Mouse (Mus musculus) heart, embryonic 12.5 days (tissue): ENCODE results near the gene Gfm1. TPM values are rescaled to one million over a fixed set of nuclear protein-coding genes. Genes with fewer than 3 reads are reported as not detected.

ENCODE experiments used
- ATAC-seq: fragments of 200-750 bp; cut with Nextera tagmentation; 2 replicates; pipeline ENCODE4 v1.8.0; 2017; ENCODE audit warnings: moderate TSS enrichment, moderate library complexity; ENCODE audit not compliant: insufficient number of reproducible peaks, low FRiP score
- H3K27ac ChIP-seq: fragments of 300-500 bp; sonication (generic); 2 replicates; pipeline ENCODE4 v1.5.1; 2016; ENCODE audit warnings: mild to moderate bottlenecking, moderate library complexity; ENCODE audit not compliant: poor library complexity, severe bottlenecking
- H3K27me3 ChIP-seq: fragments of 300-500 bp; sonication (generic); replicated peaks from 2 replicates; pipeline ENCODE4 v1.6.1; 2016; ENCODE audit warnings: mild to moderate bottlenecking, moderate library complexity
- H3K36me3 ChIP-seq: fragments of 300-500 bp; sonication (generic); 2 replicates; pipeline ENCODE4 v1.6.1; 2016; ENCODE audit warnings: mild to moderate bottlenecking, moderate library complexity
- H3K4me1 ChIP-seq: fragments of 300-500 bp; sonication (generic); replicated peaks from 2 replicates; pipeline ENCODE4 v1.6.1; 2016; ENCODE audit warnings: mild to moderate bottlenecking
- H3K4me2 ChIP-seq: fragments of 300-500 bp; sonication (generic); 2 replicates; pipeline ENCODE4 v1.6.1; 2016; ENCODE audit warnings: mild to moderate bottlenecking, moderate library complexity
- H3K4me3 ChIP-seq: fragments of 300-500 bp; sonication (generic); 2 replicates; pipeline ENCODE4 v1.5.1; 2016; ENCODE audit warnings: mild to moderate bottlenecking
- H3K9ac ChIP-seq: fragments of 300-500 bp; sonication (generic); 2 replicates; pipeline ENCODE4 v1.6.1; 2016; ENCODE audit warnings: mild to moderate bottlenecking, moderate library complexity
- H3K9me3 ChIP-seq: fragments of 300-500 bp; sonication (generic); replicated peaks from 2 replicates; pipeline ENCODE4 v1.6.1; 2016; ENCODE audit warnings: mild to moderate bottlenecking, moderate library complexity
- WGBS: fragments of 180-500 bp; shearing (Covaris S2); methylation state at CpG from one replicate; pipeline ENCODE4 v1.1.7; 2016; 5-methylcytosine and 5-hydroxymethylcytosine counted together
- polyA plus RNA-seq: library from polyadenylated mRNA; unstranded; fragments of >200 nt; fragmentation: Nextera tagmentation; extraction: Ambion mirVana; gene quantifications from 2 replicates; pipeline ENCODE4 v1.2.1, GENCODE M21; 2016

Gfm1 gene
- polyA plus RNA-seq, 1 experiment from 2014 or later = 116 TPM

- Histone ChIP-seq H3K27ac (no peak overlapping the region), H3K9me3 (peaks cover 11% of the 10 kb centered on the region), H3K27me3 (no peaks in the 10 kb centered on the region; the same call in 1 of the 2 replicates), H3K36me3 (no peaks in the 10 kb centered on the region), H3K4me1 (no peaks in the 10 kb centered on the region), H3K9ac (no peak overlapping the region), H3K4me2 (no peak overlapping the region), H3K4me3 (no peak overlapping the region)
- ATAC-seq = no peak
- WGBS = 74% methylated on average over 2 of the region's 2 CpGs
Measured at GRCm38 (mm10) chr3:67497998-67498397, 68.1 kb downstream of the Gfm1 start.

DNA sequence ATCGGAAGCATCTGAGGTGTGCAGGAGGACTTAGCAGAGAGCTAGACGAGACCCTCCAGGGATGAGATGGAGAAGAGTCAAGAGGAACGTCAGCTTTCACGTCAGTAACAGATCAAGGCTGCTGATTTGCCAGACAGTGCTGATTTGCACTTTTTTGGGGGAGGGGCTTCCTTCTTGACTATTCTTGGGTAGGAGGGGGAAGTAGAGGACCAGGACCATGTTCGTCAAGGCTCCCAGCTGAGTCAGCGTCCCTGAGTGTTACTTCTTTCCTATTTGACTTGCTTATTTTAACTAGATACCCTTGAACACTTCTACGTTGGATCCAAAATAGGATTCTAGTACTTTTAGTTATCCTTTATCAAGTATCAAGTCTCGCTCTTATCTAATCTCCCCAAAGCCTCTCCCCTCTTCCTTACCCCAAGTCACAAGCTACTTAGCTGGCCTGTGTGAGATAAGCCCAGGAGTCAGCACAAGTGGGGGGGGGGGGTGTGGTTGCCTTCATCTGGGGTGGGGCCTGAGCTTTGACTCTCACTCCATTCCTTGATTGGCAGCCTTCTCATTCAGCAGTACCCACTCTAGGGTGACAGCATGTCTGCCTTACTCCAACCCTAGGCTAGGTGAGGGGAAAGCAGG lies 69.0 kb downstream of the Gfm1 start:
- ATAC-seq = no peak
- 78% methylated on average over 8 of the region's 8 CpGs for WGBS
- H3K27ac ChIP-seq = no peak overlapping the region

GRCm38 (mm10) chr3:67499406-67499791 lies 69.5 kb downstream of the Gfm1 start:
- no peaks in the 10 kb centered on the region; the same call in 1 of the 2 replicates for H3K27me3 ChIP-seq
- no peak overlapping the region for H3K9ac ChIP-seq
- no peaks in the 10 kb centered on the region for H3K36me3 ChIP-seq
- no peak overlapping the region for H3K27ac ChIP-seq
- H3K4me3 ChIP-seq = no peak overlapping the region
- no peak for ATAC-seq
- no peak overlapping the region for H3K4me2 ChIP-seq
- WGBS = 85% methylated on average over 4 of the region's 4 CpGs
- peaks cover 11% of the 10 kb centered on the region for H3K9me3 ChIP-seq
- H3K4me1 ChIP-seq = no peaks in the 10 kb centered on the region

More for the DNA sequence above, 69.0 kb downstream of the Gfm1 start:
- no peaks in the 10 kb centered on the region for H3K36me3 ChIP-seq
- no peak overlapping the region for H3K9ac ChIP-seq
- H3K4me2 ChIP-seq = no peak overlapping the region
- H3K4me1 ChIP-seq = no peaks in the 10 kb centered on the region
- no peaks in the 10 kb centered on the region; the same call in 1 of the 2 replicates for H3K27me3 ChIP-seq
- H3K9me3 ChIP-seq = peaks cover 11% of the 10 kb centered on the region
- H3K4me3 ChIP-seq = no peak overlapping the region

DNA sequence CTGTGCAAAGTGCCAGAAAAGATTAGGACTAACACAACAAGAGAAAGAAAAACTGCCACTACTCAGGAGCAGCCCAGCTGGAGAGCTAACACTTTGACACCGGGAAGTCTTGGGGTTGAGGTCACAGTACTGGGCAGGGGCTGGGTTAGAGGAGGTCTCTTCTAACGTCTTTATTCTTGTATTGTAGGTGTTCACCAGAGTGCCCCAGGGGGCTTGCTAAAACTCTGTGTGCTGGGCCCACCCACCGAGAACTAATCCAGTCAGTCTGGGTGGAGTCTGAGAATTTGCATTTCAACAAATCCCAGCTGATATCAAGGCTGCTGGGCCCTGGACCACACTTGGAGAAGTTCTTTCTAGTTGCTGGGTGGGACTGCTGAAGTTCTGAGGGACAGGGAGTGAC lies 74.0 kb downstream of the Gfm1 start:
- Histone ChIP-seq H3K4me2 (no peak overlapping the region), H3K36me3 (no peaks in the 10 kb centered on the region), H3K4me3 (no peak overlapping the region), H3K9me3 (peaks cover 5% of the 10 kb centered on the region; the same call in 1 of the 2 replicates), H3K4me1 (no peaks in the 10 kb centered on the region), H3K27me3 (no peaks in the 10 kb centered on the region; the same call in none of the 2 replicates), H3K9ac (no peak overlapping the region), H3K27ac (no peak overlapping the region)
- ATAC-seq = no peak
- WGBS = 10% methylated on average over 3 of the region's 3 CpGs

GRCm38 (mm10) chr3:67505286-67505685 lies 75.4 kb downstream of the Gfm1 start:
- no peaks in the 10 kb centered on the region for H3K4me1 ChIP-seq
- no peaks in the 10 kb centered on the region for H3K9me3 ChIP-seq
- H3K4me2 ChIP-seq = no peak overlapping the region
- no peak for ATAC-seq
- WGBS = 78% methylated on average over 2 of the region's 2 CpGs
- no peak overlapping the region for H3K9ac ChIP-seq
- no peak overlapping the region for H3K27ac ChIP-seq
- no peaks in the 10 kb centered on the region; the same call in none of the 2 replicates for H3K27me3 ChIP-seq
- H3K36me3 ChIP-seq = no peaks in the 10 kb centered on the region
- H3K4me3 ChIP-seq = no peak overlapping the region

DNA sequence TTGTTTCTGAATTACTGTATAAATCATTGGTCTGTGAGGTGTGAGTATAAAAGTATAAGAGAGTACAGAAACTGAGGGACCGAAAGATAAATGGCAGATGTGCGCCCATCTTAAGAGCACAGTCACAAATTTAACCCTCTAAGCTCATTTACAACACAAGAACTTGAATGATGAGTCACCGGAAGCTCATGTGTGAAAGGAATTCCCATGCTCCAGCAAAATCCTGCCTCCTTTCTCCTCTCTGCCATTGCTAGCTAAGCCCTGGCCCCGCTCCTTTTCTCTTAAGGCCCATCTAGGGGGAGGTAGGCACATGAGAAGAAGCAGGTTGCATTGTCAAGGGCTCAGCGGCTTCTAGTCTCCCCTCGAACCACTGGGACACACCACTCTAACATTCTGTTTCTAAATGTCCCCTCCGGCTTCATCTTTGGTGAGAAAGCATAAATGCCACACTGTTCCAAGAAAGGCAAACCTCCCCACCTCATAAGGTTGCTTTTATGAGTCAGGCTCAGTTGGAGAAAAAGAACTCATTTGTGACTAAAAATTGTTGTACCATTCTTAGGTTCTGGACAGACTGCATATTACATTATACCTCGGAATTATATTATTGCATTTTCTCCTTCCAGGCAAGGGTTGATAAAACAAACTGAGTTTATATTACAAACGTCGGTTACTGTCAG lies 78.5 kb downstream of the Gfm1 start:
- Histone ChIP-seq H3K4me1 (no peaks in the 10 kb centered on the region), H3K4me3 (no peak overlapping the region), H3K9ac (no peak overlapping the region), H3K27ac (no peak overlapping the region), H3K36me3 (no peaks in the 10 kb centered on the region), H3K4me2 (no peak overlapping the region), H3K27me3 (no peaks in the 10 kb centered on the region; the same call in 1 of the 2 replicates), H3K9me3 (no peaks in the 10 kb centered on the region)
- no peak for ATAC-seq
- 81% methylated on average over 10 of the region's 10 CpGs for WGBS

GRCm38 (mm10) chr3:67512807-67513206 lies 82.9 kb downstream of the Gfm1 start:
- H3K9me3 ChIP-seq = no peaks in the 10 kb centered on the region
- H3K4me3 ChIP-seq = no peak overlapping the region
- no peak overlapping the region for H3K27ac ChIP-seq
- H3K4me2 ChIP-seq = no peak overlapping the region
- WGBS = 2% methylated on average over 5 of the region's 5 CpGs
- no peak overlapping the region for H3K9ac ChIP-seq
- H3K4me1 ChIP-seq = 0 out of 2 replicates have a peak, but pooled peaks cover 3% of the 10 kb centered on the region
- H3K27me3 ChIP-seq = peaks cover 20% of the 10 kb centered on the region
- H3K36me3 ChIP-seq = no peaks in the 10 kb centered on the region
- ATAC-seq = no peak; the same call in 1 of the 2 replicates

- ATAC-seq = peak; percentile 59
- Histone ChIP-seq H3K27me3 (peaks cover 20% of the 10 kb centered on the region), H3K4me1 (0 out of 2 replicates have a peak, but pooled peaks cover 3% of the 10 kb centered on the region), H3K27ac (no peak overlapping the region), H3K9ac (peak overlapping the region; percentile 75), H3K36me3 (no peaks in the 10 kb centered on the region), H3K9me3 (no peaks in the 10 kb centered on the region), H3K4me3 (peak overlapping the region; percentile 60), H3K4me2 (peak overlapping the region; percentile 98)
- 6% methylated on average over 40 of the region's 40 CpGs for WGBS
Measured at GRCm38 (mm10) chr3:67514801-67515273, 84.9 kb downstream of the Gfm1 start.

DNA sequence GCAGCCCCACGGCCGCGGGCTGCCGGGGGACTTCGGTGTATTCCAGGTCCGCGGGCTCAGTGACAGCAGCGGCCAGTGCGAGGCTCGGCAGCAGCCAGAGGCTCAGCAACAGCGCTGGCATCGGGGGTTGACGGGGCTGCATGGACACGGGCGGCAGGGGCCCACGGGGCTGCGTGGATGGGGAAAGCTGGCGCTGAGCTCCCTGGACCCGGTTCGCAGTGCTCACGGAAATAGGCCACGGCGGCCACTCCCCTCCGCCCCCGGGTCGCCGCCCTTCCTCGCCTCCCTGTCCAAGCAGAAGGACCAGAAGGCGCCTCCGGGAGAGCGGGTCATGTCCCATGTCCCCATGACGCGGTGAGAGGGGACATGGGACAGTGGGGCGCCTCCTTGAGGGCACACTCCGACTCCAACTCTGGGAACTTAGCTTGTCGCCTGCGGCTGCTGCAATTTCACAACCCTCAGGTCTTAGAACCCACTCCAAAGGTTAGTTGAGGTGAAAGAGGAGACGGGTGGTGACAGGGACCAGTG lies 85.4 kb downstream of the Gfm1 start, which contains the start of gene Rarres1:
TSS of gene Rarres1 (minus strand) at position 250 of the 528 bp plus-strand sequence.
- H3K4me3 ChIP-seq = peak within 1 kb of the TSS; percentile 60
- peaks cover 20% of the 10 kb centered on the region for H3K27me3 ChIP-seq
- H3K9ac ChIP-seq = peak within 1 kb of the TSS; percentile 75
- H3K4me2 ChIP-seq = peak within 1 kb of the TSS; percentile 98
- no peaks in the 10 kb centered on the region for H3K9me3 ChIP-seq
- ATAC-seq = peak; percentile 55; the same call in 1 of the 2 replicates
- 3% methylated on average over 38 of the region's 38 CpGs for WGBS
- no peak within 1 kb of the TSS for H3K27ac ChIP-seq
- H3K36me3 ChIP-seq = no peaks in the 10 kb centered on the region
- H3K4me1 ChIP-seq = 0 out of 2 replicates have a peak, but pooled peaks cover 3% of the 10 kb centered on the region

GRCm38 (mm10) chr3:67520568-67521143 lies 90.8 kb downstream of the Gfm1 start:
- no peak overlapping the region for H3K4me2 ChIP-seq
- H3K9ac ChIP-seq = no peak overlapping the region
- ATAC-seq = no peak
- no peak overlapping the region for H3K4me3 ChIP-seq
- 88% methylated on average over 5 of the region's 5 CpGs for whole genome bisulfite sequencing
- H3K9me3 ChIP-seq = no peaks in the 10 kb centered on the region
- peaks cover 19% of the 10 kb centered on the region for H3K27me3 ChIP-seq
- peaks cover 5% of the 10 kb centered on the region; the same call in 1 of the 2 replicates for H3K4me1 ChIP-seq
- H3K36me3 ChIP-seq = no peaks in the 10 kb centered on the region
- no peak overlapping the region for H3K27ac ChIP-seq

GRCm38 (mm10) chr3:67522709-67523108 lies 92.8 kb downstream of the Gfm1 start:
- H3K9ac ChIP-seq = no peak overlapping the region
- WGBS = 76% methylated on average over 8 of the region's 8 CpGs
- peaks cover 4% of the 10 kb centered on the region; the same call in 1 of the 2 replicates for H3K4me1 ChIP-seq
- no peak overlapping the region for H3K4me2 ChIP-seq
- no peak for ATAC-seq
- H3K4me3 ChIP-seq = no peak overlapping the region
- no peaks in the 10 kb centered on the region for H3K9me3 ChIP-seq
- no peaks in the 10 kb centered on the region; the same call in 1 of the 2 replicates for H3K27me3 ChIP-seq
- no peaks in the 10 kb centered on the region for H3K36me3 ChIP-seq
- H3K27ac ChIP-seq = no peak overlapping the region
